Mouse (Mus musculus) kidney, postnatal 14 days (tissue): Measurements from ENCODE around the gene Pfdn6.
"Not testable (repeated sequence)": the region's sequence is repeated elsewhere in the genome, so short reads cannot be mapped to it uniquely, and the experiment has no call there.

Experiments used
- DNase-seq: peaks from one replicate; pipeline ENCODE4 v3.0.0; 2022; ENCODE audit warnings: mixed read lengths

Gene Pfdn6

GRCm38 (mm10) chr17:33955555-33956214 lies 15.5 kb upstream of the Pfdn6 start, which contains the start of the genes Vps52 and Rps18:
Gene Vps52, plus strand, starts transcription at chr17:33955812.
Gene Rps18, minus strand, starts transcription at chr17:33956001.
- peak; percentile 98 for DNase-seq

- DNase-seq = no peak
These were observed 14.8 kb upstream of the Pfdn6 start for GRCm38 (mm10) chr17:33954646-33955554.

- DNase-seq = no peak
These were observed 13.9 kb upstream of the Pfdn6 start for GRCm38 (mm10) chr17:33953961-33954565.

- no peak for DNase-seq
These were observed 13.2 kb upstream of the Pfdn6 start for GRCm38 (mm10) chr17:33953310-33953709.

- no peak for DNase-seq
These were observed 12.7 kb upstream of the Pfdn6 start for GRCm38 (mm10) chr17:33952879-33953278.

- DNase-seq = not testable (repeated sequence)
These were observed 11.9 kb upstream of the Pfdn6 start for GRCm38 (mm10) chr17:33952015-33952414.

GRCm38 (mm10) chr17:33951021-33951946 lies 11.1 kb upstream of the Pfdn6 start, which contains the start of gene B3galt4:
Gene B3galt4, minus strand, starts transcription at chr17:33951488.
- DNase-seq = peak; percentile 86

GRCm38 (mm10) chr17:33950131-33950625 lies 10.0 kb upstream of the Pfdn6 start:
- no peak for DNase-seq

GRCm38 (mm10) chr17:33948905-33949537 lies 8.9 kb upstream of the Pfdn6 start:
- DNase-seq = no peak

- DNase-seq = no peak
These were observed 8.2 kb upstream of the Pfdn6 start for GRCm38 (mm10) chr17:33948090-33948904.

- no peak for DNase-seq
These were observed 7.4 kb upstream of the Pfdn6 start for GRCm38 (mm10) chr17:33947430-33948089.

- DNase-seq = no peak
These were observed 3.3 kb upstream of the Pfdn6 start for GRCm38 (mm10) chr17:33943454-33943853.

GRCm38 (mm10) chr17:33941381-33941780 lies 1.2 kb upstream of the Pfdn6 start:
- DNase-seq = no peak

GRCm38 (mm10) chr17:33940981-33941380 lies 838 bp upstream of the Pfdn6 start:
- no peak for DNase-seq

- no peak for DNase-seq
These were observed 1.4 kb downstream of the Pfdn6 start for GRCm38 (mm10) chr17:33938783-33939182.

GRCm38 (mm10) chr17:33936993-33937392 lies 3.1 kb downstream of the Pfdn6 start:
- no peak for DNase-seq

GRCm38 (mm10) chr17:33935422-33936055 lies 4.6 kb downstream of the Pfdn6 start:
- DNase-seq = no peak

- no peak for DNase-seq
These were observed 7.2 kb downstream of the Pfdn6 start for GRCm38 (mm10) chr17:33932970-33933369.

GRCm38 (mm10) chr17:33932448-33932847 lies 7.7 kb downstream of the Pfdn6 start:
- DNase-seq = no peak

GRCm38 (mm10) chr17:33931947-33932346 lies 8.2 kb downstream of the Pfdn6 start:
- no peak for DNase-seq
